Mouse (Mus musculus) retina, embryonic 14.5 days (tissue): ENCODE measurements around the gene Hoxa5.

Experiments used
- DNase-seq: peaks from one replicate; pipeline ENCODE4 v3.0.0-alpha.2; 2015; ENCODE audit warnings: low spot score

Gene Hoxa5

DNA sequence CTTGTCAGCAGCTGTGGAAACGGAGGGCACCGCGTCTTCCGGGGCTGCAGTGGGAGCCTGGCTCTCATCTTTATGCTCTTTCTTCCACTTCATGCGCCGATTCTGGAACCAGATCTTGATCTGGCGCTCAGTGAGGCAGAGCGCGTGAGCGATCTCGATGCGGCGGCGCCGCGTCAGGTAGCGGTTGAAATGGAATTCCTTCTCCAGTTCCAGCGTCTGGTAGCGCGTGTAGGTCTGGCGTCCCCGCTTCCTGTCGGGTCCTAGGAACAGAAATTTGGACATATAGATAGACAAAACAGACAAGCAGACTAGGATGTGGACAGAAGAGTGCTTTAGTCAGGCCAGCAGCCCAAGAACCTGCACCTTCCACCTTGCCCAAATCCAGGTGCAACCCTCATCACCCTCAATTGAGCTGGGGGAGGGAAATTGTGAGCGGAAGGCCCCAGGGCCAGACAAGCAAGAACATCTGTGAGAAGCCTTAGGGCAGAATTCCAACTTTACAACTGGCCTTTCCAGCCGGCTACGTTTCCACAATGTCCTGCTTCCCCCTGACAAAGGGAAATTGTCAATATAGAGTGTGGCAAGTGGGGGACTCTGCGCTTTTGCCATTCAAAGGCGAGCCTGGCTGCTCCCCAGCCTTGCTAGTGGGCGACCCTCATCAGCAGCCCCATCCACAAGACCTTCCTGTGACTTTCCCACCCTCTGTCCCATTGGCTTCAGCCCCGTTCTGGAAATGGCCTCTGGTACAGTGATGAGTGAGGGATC lies 11.6 kb upstream of the Hoxa5 start:
- DNase-seq: no peak

DNA sequence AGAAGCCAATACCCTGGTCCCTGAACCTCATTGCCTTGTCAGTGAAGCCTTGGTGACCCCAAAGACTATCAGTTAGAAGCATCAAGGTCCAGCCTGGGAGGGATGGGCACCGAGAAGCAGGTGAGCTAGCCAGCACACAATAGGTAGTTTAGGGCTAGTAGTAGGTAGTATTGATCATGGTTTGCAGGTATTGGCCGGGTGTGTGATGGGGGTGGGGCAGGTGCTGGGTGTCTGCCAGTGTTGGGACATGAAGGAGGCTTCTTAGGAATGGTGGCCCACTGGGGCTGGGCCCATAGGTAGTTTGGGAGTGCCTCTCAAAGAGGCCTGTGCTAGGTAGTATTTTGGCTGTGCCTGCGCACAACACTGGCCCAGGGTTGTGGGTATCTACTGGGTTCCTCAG lies 10.7 kb upstream of the Hoxa5 start:
- no peak for DNase-seq

DNA sequence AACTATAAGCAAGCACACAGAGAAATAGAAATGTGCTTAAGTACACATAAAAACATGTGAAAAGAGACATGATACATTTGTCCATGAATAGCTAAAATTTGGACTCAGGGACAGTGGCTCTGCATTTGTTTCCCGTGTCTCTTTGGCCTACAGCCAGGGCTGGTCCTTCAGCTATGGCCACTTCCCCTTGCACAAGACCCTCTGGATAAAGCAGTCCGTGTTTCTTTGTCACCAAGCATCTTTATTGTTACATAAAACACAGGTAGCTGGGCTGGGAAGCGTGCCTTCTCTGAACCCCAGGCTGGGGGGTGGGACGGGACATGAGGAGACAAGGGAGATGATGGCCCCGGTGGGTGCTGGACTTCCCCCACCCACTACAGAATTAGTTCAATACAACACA lies 9.9 kb upstream of the Hoxa5 start:
- no peak for DNase-seq

DNA sequence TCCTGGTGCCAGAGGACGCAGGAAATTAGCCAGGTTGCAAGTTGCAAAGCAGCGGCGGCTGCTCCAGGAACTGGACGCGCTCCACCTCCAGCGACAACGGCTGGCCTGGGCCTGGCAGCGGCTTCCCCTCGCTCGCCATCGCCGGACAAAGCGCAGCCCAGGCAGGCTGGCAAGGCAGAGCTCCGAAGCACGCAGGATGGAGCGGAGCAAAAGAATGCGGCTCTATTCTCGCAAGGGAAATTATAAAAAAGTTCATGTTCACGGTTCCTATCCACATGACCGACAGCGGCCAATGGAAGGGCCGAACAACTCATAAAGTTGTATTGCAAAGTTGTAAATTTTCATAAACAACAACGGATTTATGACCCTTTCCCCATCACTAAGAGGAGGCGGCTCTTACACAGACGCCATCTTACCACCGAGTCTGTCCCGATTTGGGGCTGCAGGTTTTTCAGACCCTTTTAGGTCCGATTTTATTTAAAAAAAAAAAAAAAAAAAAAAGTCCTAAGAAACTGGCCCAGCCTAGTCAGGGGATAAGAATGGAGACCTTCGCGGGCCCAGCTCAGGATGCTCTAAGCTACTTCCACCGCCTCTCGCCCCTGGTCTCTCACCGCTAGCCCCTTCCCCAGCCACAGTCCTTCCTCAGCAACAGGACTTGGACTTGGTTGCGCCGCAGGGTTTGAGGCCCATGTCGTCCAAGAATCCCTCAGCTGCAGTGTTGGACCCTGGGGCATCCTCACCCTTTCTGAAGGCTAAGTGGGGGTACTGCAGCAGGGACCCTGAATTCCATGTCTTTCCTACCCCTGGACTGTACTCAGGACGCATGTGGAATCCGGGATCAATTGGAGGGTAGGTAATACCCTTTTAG lies 9.0 kb upstream of the Hoxa5 start, which contains the start of the genes Hoxa3 and Gm28308:
Gene Hoxa3, minus strand, starts transcription at position 218 of the 868 bp plus-strand sequence.
Gene Gm28308, minus strand, starts transcription at position 221 of the 868 bp plus-strand sequence.
- no peak for DNase-seq

DNA sequence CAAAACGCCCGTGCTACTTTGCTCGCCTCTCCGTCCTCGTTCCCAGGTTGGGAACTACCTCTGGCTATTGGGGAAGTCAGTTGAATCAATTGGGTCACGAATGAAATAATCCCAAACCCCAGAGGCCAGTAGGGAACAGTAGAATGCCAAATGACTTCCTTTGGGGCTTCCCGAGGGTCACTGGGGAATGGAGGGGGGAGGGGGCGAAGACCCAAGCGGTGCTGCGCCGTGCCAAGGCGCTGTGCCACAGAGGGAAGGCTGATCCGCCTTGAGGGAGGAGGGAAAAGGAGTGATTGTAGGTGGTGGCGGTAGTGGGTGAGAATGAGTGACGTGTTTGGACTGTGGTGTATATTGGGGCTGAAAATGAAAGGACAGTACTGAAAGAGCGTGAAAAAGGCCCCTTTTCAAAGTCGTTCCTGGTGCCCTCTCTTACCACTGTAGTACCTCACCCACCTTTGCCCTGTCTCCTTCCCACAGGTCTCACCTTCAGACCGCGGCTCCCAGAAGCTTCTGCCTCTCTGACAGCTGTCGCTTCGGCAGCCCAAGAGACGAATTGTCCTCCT lies 8.2 kb upstream of the Hoxa5 start:
- no peak for DNase-seq

DNA sequence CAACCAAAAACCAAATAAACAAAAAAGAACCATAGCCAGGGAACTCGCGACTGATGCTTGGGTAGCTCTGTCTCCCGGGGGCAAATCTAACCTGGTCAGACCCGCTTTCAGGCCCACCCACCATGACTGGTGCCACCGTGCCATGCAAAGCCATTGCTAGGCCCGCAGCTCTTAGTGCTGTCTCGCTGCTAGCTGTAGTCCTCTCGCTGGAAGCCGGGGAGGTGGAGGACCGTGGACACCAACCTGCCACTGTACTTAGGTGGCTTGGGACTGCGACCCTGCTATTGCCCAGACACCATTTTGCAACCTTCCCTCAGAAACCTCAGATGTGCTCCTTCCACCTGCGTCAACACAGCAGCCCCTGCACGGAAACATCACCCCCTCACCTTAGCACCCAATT lies 7.6 kb upstream of the Hoxa5 start:
- DNase-seq: no peak

DNA sequence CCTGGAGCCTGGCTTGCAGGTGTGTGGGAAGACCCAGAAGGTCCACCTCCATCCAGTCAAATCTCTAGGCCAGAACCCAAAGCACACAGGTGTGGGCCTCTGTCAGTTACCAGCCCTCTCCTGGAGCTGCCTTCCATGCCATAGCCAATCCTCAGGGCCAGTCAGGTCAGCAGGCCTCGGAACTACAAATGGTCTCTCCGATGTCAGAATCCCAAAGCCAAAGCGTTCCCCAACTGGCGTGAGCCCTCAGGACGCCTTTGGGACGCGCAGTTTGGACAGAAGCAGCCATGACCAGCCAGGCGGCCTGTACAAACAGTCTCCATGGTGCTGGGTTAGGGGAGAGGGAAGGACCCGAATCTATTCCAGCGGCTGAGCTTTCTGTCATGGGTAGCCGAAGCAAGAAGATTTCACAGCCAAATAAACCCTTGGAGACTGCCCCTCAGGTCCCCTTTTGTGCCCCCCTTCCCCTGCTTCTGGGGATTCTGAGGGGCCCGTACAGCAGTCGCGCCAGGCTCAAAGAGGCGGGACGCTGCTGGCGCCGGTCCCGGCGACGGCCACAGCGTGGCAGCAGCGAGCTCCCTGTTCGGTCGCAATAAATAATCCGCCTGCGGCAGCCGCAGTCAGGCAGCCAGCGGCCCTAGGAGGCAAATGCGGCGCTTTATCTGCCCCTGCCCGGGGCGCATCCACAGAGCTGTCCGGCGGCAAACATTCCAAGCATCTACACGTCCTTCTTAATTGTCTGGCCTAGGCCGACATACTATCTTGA lies 7.0 kb upstream of the Hoxa5 start:
- DNase-seq: peak; percentile 90

DNA sequence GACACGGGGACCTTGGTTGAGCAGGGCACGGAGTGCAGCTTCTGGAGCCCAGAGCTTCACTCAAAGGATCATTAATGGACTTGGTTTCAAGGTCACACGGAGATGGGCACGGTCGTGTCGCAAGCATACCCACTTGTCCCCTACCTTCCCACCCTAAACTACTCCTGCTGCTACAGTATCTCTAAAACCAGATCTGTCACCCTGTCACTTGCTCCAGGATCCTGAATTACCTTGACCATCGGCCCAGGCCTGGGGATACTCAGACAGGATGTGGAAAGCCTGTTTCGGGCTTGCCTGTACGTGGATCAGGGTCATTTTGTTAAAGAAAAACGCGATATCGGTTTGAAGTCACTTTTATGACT lies 5.3 kb upstream of the Hoxa5 start:
- DNase-seq: no peak

DNA sequence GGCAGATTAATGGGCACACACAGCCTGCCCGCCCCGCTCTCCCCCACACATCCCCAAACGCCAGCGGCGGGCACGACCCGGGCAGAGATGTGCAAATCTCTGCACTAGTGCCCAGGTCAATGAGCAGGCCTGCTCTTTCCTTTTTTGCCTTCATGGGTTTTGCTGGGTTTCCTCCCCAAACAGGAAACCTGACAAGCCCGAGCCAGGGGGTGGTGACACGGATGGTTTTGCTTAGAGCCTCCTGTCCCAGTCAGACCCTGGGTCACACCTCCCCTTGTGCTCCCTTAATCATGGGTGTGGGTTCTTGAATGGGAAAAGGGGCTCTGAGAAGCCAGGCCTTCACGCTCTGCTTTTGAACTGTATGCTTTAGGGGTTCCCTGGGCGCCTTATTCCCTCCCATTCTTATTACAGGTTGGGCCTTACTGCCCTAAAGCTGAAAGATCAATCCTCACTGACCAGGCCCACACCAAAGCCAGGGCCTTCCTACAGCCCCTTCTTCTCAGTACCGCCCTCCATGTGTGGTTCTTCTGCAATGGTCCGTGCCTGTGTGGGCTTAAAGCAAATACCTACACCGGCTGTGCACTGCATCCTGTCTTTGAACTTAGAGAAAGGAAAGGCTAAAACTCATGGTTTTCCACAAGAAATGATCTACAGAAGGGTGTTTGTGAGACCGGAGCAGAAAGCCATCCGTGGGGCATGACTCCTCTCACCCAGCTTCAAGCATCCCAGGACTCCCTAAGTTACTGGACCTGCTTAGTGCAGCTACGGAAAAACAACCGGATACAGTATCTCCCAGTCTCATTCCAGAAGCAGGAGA lies 4.7 kb upstream of the Hoxa5 start:
- DNase-seq: no peak

DNA sequence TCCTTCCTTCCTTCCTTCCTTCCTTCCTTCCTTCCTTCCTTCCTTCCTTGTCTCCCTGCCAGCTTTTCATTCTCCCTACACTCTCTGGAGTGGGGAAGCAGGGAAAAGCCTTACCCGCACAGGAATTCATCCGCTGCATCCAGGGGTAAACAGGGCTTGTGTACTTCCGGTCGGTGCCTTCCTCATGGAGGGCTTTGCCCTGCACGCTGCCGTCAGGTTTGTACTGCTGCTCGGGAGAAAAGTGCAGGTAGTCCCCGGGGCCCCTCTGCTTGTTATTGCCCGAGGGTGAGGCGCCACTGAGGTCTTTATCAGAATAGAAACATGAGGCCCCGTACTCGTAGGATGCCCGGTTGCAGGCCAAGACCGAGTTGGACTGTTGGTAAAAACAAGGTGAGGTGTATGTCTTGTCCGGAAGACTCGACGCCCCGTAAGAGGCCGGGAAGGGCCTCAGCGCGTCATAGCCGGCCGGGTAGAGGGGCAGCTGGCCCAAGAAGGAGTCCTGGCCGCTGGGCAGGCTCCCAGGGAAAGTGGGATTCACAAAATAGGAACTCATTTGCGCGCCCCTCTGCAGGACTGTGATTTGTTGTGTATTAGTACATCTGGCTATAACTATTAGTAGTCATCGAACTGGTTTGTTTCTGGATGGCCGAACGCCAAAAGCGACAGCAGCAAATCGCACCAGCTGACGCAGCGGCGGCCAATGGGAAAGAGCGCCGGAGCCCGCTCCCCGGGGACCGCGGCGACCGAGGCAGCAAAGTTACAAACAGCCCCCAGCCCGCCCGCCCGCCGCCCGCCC lies 3.9 kb upstream of the Hoxa5 start, which contains the start of gene Hoxa6:
Gene Hoxa6, minus strand, starts transcription at position 651 of the 796 bp plus-strand sequence.
- DNase-seq: no peak

DNA sequence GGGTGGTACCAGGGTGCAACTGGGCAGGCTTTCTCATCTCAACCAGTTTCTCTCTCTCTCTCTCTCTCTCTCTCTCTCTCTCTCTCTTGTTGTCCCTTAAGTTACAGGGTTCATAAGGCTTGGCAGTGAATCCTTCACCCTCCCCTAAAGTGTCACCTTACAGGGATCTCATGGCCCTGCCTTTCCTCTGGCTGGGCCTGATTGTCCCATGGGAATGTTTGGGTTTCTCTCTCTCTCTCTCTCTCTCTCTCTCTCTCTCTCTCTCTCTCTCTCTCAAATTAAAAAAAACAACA lies 3.2 kb upstream of the Hoxa5 start:
- DNase-seq: no peak

DNA sequence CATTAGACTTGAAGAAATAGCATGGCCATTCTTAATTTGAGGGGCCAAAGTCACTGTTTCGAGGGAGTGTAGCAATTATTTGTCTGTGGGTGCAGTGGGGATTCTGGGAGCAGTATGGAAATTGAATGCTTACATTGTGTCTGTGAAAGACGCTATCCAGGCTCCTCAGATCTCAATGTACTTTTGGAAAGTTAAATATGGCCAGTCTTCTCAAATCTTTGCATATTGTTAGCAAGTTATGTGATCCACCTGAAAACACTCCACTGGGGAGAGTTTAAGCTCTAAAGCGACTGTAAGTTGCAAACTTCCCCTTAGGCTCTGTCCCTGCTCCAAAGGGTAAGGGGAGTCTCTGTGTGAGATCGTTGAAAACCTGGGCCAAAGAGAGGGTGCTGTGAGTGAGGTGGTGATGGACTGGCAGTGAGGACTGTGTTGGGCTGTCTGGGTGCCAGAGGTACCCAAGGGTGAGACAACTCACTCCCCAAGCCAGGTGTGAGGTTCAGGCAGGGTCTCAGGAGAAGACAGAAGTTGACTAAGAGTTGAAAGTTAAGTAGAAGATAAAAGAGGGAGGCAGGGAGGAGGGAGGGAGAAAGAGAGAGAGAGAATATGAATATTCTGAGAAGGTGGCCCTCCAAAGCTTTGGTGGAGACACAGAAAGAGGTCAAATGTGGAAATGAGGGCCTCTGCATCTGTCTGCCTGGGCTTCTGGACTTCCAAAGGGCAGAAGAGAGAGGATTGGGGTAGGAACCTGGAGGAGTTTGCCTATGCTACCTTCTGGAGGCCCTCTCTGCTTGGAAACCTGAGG lies 2.7 kb upstream of the Hoxa5 start:
- no peak for DNase-seq

DNA sequence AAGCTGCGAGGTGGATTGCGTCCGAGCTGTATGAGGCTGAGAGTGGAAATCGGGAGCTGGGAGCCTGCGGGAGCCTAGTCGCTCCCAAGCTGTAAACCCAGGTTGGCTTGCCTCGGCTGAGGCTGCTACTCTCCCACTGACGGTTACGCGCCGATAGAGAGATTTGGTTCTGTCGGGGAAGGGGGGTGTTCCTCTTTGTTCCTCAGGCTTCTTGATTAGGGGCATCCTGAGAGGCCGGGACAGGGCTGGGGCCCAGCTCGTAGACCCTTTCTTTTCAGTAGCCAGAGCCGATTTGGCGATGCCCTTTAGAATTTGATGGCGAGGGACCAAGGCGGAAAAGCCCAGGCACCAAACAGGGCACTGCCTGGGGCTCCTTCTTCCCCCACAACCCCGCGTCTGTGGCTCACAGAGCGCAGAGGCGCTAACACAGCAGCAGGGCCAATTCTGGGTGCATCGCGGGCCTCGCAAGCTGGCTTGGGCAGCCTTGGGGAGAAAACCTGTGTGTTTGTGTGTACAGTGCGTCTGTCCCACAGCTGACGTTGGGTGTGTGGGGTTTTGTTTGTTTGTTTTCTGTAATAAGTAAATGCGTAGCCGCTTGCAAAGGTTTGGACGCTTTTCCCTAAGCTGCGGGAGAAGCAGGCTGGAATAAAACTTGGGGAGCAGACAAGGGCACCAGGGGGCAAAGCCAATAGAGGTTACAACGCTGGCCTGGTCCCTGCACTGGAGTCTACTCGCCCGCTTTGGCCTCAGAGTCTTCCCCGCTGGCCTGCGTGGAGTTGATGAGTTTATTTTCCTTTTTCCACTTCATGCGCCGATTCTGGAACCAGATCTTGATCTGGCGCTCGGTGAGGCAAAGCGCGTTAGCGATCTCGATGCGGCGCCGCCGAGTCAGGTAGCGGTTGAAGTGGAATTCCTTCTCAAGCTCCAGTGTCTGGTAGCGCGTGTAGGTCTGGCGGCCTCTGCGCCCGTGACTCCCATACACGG lies 1.5 kb upstream of the Hoxa5 start:
- no peak for DNase-seq

DNA sequence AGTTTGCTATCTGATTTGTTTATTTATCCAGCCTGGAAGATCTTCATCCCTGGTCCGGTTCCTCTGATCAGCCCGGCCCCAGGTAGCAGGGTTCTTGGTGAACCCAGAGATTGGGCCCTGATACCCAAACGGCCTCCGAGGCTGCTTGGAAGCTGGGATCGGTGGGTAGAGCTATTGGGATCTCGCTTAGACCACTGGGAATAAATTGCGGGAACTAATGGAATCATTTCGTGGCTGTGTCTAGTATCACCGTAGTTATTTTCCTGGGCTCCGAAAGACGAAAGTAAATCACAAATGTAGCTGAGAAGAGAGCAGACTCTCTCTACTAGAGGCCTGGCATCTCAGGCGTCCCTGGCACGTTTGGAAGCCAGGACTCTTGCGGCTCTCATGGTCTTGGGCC lies 834 bp upstream of the Hoxa5 start:
- DNase-seq: no peak

DNA sequence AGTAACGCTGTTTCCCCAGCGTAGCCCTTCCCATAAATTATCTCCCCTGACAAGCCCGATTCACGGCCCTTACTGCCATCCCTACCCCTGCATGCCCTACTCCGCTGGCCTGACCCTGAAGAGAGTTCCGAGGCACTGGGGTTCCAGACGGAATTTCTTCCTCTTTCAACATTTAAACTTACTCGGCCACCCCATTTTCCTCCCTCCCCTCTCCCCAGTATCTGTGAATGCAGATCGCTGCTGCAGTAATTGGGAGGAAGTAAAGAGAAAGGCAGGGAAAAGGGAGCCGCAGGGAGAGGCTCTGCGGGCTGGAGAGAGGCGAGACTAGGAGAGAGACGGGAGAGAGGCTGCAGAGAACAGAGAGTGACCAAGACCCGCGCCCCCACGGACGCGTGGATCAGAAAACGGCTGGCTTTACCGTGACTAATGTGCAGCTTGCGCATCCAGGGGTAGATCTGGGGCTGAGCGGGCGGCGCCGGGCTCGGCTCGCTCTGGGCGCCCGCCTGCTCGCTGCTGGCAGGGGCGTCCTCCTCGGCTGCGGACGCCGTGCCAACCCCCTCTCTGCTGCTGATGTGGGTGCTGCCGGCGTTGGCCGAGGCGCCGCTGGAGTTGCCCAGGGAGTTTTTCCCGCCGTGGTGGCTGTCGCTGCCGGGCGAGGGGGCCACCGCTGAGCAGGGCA lies 877 bp downstream of the Hoxa5 start:
- no peak for DNase-seq

DNA sequence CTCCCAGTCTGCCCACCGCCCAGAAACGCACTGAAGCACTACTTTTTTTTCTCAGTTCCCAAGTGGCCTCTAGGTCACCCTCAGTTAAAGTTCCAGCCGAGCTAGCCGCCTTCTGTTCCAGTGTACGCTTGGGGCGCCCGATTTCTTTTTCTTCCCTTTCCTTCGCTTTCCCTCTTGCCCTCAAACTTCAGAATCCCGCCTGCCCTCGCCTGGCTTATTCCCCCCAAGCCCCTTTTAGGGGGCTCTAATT lies 1.3 kb downstream of the Hoxa5 start:
- no peak for DNase-seq

DNA sequence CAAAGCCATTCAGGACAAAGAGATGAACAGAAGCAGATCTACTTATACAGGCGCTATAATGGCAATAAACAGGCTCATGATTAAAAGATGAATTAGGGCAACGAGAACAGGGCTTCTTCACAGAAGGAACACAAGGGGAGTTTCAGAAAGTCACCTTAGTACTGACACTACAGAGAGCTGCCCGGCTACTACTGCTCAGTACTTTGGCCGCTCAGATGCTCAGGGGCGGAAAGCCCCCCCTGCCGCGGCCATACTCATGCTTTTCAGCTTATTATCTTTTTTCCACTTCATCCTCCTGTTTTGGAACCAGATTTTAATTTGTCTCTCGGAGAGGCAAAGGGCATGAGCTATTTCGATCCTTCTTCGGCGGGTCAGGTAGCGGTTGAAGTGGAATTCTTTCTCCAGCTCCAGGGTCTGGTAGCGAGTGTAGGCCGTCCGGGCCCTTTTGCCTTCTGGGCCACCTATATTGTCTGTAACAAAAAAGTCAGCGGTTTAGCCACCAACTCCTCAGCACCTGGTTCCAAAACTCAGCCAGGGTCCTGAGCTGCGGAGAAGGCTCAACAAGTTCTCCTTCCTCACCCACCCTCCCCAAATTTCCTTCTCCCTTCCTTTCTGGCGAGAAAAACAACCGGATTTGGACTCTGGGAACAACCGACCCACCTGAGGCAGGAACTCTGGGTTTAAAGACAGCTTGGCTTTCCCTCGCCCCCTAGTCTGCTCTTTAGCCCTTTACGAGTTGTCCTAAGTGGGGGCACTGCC lies 1.8 kb downstream of the Hoxa5 start:
- no peak for DNase-seq

DNA sequence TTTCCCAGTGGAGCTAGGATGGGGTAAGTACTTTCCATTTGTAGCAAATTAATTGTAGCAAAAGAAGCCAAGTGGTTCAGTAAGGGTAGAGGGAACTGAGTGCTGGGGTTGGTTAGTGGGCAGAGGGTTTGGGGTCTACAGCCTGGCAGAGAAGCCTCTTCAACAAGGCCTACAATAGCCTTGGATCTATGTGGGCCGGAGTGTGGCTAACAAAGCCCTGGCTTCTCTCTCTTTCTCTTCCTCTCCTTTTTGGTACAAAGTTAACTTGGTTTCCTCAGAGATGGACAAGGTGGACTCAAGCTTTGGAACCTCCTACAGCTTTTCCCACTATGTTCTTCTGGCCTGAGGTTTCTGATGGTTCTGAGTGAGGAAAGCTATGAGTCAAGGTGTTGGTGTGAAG lies 3.1 kb downstream of the Hoxa5 start:
- DNase-seq: no peak
